Mouse (Mus musculus) intestine, embryonic 15.5 days (tissue): ENCODE measurements around the gene Fhl1. TPM values are rescaled to one million over a fixed set of nuclear protein-coding genes. Genes with fewer than 3 reads are reported as not detected.
A peak's percentile ranks its signal among the peaks of the same experiment; 100 is the strongest.

ENCODE experiments used
- ATAC-seq: fragments of 200-750 bp; cut with Nextera tagmentation; 2 replicates; pipeline ENCODE4 v1.8.0; 2017; ENCODE audit warnings: moderate TSS enrichment, moderate library complexity
- H3K27ac ChIP-seq: fragments of 300-500 bp; sonication (generic); 2 replicates; pipeline ENCODE4 v1.5.1; 2015; ENCODE audit warnings: mild to moderate bottlenecking, inconsistent platforms
- H3K27me3 ChIP-seq: fragments of 300-500 bp; sonication (generic); replicated peaks from 2 replicates; pipeline ENCODE4 v1.6.1; 2015; ENCODE audit warnings: inconsistent platforms
- H3K36me3 ChIP-seq: fragments of 300-500 bp; sonication (generic); 2 replicates; pipeline ENCODE4 v1.6.1; 2015; ENCODE audit warnings: inconsistent platforms
- H3K4me1 ChIP-seq: fragments of 300-500 bp; sonication (generic); replicated peaks from 2 replicates; pipeline ENCODE4 v1.6.1; 2015; ENCODE audit warnings: inconsistent platforms
- H3K4me2 ChIP-seq: fragments of 300-500 bp; sonication (generic); replicated peaks from 2 replicates; pipeline ENCODE4 v1.6.1; 2015; ENCODE audit warnings: mild to moderate bottlenecking, inconsistent platforms
- H3K4me3 ChIP-seq: fragments of 300-500 bp; sonication (generic); replicated peaks from 2 replicates; pipeline ENCODE4 v1.5.1; 2015; ENCODE audit warnings: inconsistent platforms
- H3K9ac ChIP-seq: fragments of 300-500 bp; sonication (generic); 2 replicates; pipeline ENCODE4 v1.6.1; 2015; ENCODE audit warnings: inconsistent platforms
- H3K9me3 ChIP-seq: fragments of 300-500 bp; sonication (generic); 2 replicates; pipeline ENCODE4 v1.6.1; 2016; ENCODE audit warnings: inconsistent platforms
- WGBS: fragments of 180-500 bp; shearing (Covaris S2); methylation state at CpG from one replicate; pipeline ENCODE4 v1.1.7; 2015; 5-methylcytosine and 5-hydroxymethylcytosine counted together
- polyA plus RNA-seq: library from polyadenylated mRNA; unstranded; fragments of >200 nt; fragmentation: Nextera tagmentation; extraction: Ambion mirVana; gene quantifications from 2 replicates; pipeline ENCODE4 v1.2.1, GENCODE M21; 2015

Fhl1 gene
- polyA plus RNA-seq, 1 experiment from 2014 or later = 47.0 TPM

DNA sequence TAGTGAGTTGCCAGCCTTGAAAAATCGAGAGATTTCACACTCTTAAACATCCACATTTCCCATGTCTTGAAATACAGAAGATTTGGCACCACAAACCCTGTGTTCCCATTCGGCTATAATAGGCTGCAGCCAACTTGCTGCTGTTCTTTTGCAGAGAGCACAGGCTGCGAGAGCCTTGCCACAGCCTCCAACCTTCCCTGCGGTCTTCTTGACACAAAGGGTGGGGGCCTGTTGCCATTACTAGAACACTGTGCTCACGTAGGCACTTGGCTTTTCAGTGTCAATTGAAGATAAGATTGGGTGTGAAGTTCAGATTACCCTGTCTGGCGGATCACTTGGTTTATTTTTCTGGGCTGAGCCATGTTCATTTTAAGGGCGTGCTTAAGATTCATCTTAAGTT is 24.8 kb downstream of the Fhl1 start:
- ATAC-seq = peak; percentile 84
- no peak overlapping the region for H3K9ac ChIP-seq
- no peak overlapping the region for H3K4me3 ChIP-seq
- 69% methylated on average over 7 of the region's 7 CpGs for WGBS
- H3K27ac ChIP-seq = no peak overlapping the region
- H3K27me3 ChIP-seq = no peaks in the 10 kb centered on the region
- no peaks in the 10 kb centered on the region for H3K9me3 ChIP-seq
- H3K36me3 ChIP-seq = no peaks in the 10 kb centered on the region
- no peak overlapping the region for H3K4me2 ChIP-seq
- H3K4me1 ChIP-seq = no peaks in the 10 kb centered on the region

DNA sequence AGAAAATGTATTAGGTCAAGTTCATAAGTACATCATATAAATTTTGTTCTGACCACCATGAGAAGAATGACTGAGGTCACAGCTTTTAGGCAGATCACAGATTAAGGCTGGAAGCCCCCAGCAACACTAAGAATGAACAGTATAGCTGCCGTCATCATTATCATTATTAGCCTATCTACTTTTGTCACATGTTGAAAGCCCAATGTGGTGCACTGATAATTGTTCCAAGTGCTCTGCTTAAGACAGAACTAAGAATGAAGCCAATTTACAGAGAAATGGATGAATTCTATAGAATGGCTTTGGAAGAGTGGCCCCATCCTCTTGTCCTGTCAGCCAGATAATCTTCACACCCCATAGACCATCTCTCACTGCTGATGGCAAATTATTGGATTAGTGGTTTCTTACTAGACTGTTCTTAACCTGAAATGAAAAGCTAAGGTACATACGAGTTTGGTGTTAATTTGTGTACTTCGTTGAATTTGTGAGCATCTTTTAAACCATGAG is 28.7 kb downstream of the Fhl1 start:
- Histone ChIP-seq H3K27me3 (no peaks in the 10 kb centered on the region), H3K27ac (no peak overlapping the region), H3K4me1 (no peaks in the 10 kb centered on the region), H3K9ac (no peak overlapping the region), H3K36me3 (no peaks in the 10 kb centered on the region), H3K9me3 (no peaks in the 10 kb centered on the region), H3K4me2 (no peak overlapping the region), H3K4me3 (no peak overlapping the region)
- no peak for ATAC-seq
- 89% methylated on average over 3 of the region's 3 CpGs for WGBS

DNA sequence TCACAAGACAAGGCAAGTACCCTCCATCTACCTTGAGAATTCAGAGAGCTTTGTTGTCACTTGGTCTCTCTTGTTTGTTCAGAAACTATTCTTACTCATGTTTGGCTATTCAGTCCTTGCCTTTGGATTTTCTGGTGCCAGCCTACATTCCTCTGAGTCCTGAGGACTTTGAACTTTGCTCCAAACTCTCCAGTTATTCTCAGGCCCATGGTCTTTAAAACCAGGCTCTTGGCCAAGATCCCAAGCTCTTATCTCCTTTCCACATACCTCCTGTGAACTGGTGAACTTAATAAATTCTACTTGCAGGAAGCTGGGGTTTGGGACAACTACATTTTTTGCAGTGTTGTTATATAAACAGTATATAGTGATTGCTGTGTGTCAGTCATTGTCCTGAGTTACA is 38.3 kb downstream of the Fhl1 start:
- no peak overlapping the region for H3K27ac ChIP-seq
- H3K27me3 ChIP-seq = no peaks in the 10 kb centered on the region
- H3K4me1 ChIP-seq = no peaks in the 10 kb centered on the region
- H3K36me3 ChIP-seq = no peaks in the 10 kb centered on the region
- peak; percentile 83 for ATAC-seq
- no peaks in the 10 kb centered on the region for H3K9me3 ChIP-seq
- no peak overlapping the region for H3K4me2 ChIP-seq
- H3K4me3 ChIP-seq = no peak overlapping the region
- H3K9ac ChIP-seq = no peak overlapping the region

GRCm38 (mm10) chrX:56771751-56772150 is 40.2 kb downstream of the Fhl1 start:
- Histone ChIP-seq H3K4me3 (no peak overlapping the region), H3K9ac (no peak overlapping the region), H3K9me3 (no peaks in the 10 kb centered on the region), H3K27ac (no peak overlapping the region), H3K36me3 (no peaks in the 10 kb centered on the region), H3K4me2 (no peak overlapping the region), H3K27me3 (no peaks in the 10 kb centered on the region), H3K4me1 (no peaks in the 10 kb centered on the region)
- ATAC-seq = no peak
- WGBS = 56% methylated on average over 1 of the region's 1 CpGs

GRCm38 (mm10) chrX:56773329-56773728 is 41.7 kb downstream of the Fhl1 start:
- no peaks in the 10 kb centered on the region for H3K9me3 ChIP-seq
- H3K4me1 ChIP-seq = no peaks in the 10 kb centered on the region
- no peak overlapping the region for H3K27ac ChIP-seq
- H3K27me3 ChIP-seq = no peaks in the 10 kb centered on the region
- no peak for ATAC-seq
- 87% methylated on average over 4 of the region's 4 CpGs for WGBS
- H3K9ac ChIP-seq = no peak overlapping the region
- H3K36me3 ChIP-seq = no peaks in the 10 kb centered on the region
- H3K4me3 ChIP-seq = no peak overlapping the region
- H3K4me2 ChIP-seq = no peak overlapping the region

GRCm38 (mm10) chrX:56786281-56787061 is 54.9 kb downstream of the Fhl1 start:
- Histone ChIP-seq H3K27ac (no peak overlapping the region), H3K4me2 (no peak overlapping the region), H3K4me3 (no peak overlapping the region), H3K4me1 (no peaks in the 10 kb centered on the region), H3K9me3 (no peaks in the 10 kb centered on the region), H3K36me3 (no peaks in the 10 kb centered on the region), H3K27me3 (no peaks in the 10 kb centered on the region), H3K9ac (no peak overlapping the region)
- ATAC-seq = peak; percentile 84
- WGBS = 64% methylated on average over 6 of the region's 6 CpGs

- Histone ChIP-seq H3K4me3 (no peak overlapping the region), H3K4me1 (no peaks in the 10 kb centered on the region), H3K27ac (no peak overlapping the region), H3K36me3 (no peaks in the 10 kb centered on the region), H3K4me2 (no peak overlapping the region), H3K27me3 (no peaks in the 10 kb centered on the region), H3K9me3 (no peaks in the 10 kb centered on the region), H3K9ac (no peak overlapping the region)
- WGBS = 92% methylated on average over 3 of the region's 3 CpGs
- no peak for ATAC-seq
Measured at GRCm38 (mm10) chrX:56787486-56787885, 55.9 kb downstream of the Fhl1 start.

GRCm38 (mm10) chrX:56790591-56790990 is 59.0 kb downstream of the Fhl1 start:
- Histone ChIP-seq H3K4me2 (no peak overlapping the region), H3K36me3 (no peaks in the 10 kb centered on the region), H3K4me3 (no peak overlapping the region), H3K9ac (no peak overlapping the region), H3K27me3 (no peaks in the 10 kb centered on the region), H3K27ac (no peak overlapping the region), H3K4me1 (no peaks in the 10 kb centered on the region), H3K9me3 (no peaks in the 10 kb centered on the region)
- WGBS = 83% methylated on average over 4 of the region's 4 CpGs
- ATAC-seq = peak; percentile 27; the same call in 1 of the 2 replicates

DNA sequence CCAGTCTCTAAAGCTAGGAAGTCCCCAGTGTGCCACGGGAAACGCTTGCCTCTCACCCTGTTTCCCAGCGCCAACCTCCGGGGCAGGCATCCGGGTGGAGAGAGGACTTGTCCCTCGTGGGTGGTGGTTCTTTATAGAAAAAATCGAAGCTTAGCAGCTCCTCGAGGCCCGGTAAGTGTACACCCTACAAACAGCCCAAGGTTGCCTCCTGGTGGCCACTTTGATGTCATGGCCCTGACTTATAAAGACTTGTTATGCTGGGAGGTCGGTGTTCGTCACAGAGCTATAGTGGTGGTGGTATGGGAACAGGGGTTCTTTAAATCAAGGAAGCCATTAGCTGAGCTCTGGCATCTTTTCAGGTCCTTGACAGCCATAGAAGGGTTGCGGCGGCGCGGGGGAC is 59.7 kb downstream of the Fhl1 start:
- Histone ChIP-seq H3K4me2 (no peak overlapping the region), H3K9me3 (no peaks in the 10 kb centered on the region), H3K27me3 (no peaks in the 10 kb centered on the region), H3K9ac (no peak overlapping the region), H3K36me3 (no peaks in the 10 kb centered on the region), H3K4me1 (no peaks in the 10 kb centered on the region), H3K4me3 (no peak overlapping the region), H3K27ac (no peak overlapping the region)
- peak; percentile 67 for ATAC-seq
- 57% methylated on average over 15 of the region's 15 CpGs for WGBS

DNA sequence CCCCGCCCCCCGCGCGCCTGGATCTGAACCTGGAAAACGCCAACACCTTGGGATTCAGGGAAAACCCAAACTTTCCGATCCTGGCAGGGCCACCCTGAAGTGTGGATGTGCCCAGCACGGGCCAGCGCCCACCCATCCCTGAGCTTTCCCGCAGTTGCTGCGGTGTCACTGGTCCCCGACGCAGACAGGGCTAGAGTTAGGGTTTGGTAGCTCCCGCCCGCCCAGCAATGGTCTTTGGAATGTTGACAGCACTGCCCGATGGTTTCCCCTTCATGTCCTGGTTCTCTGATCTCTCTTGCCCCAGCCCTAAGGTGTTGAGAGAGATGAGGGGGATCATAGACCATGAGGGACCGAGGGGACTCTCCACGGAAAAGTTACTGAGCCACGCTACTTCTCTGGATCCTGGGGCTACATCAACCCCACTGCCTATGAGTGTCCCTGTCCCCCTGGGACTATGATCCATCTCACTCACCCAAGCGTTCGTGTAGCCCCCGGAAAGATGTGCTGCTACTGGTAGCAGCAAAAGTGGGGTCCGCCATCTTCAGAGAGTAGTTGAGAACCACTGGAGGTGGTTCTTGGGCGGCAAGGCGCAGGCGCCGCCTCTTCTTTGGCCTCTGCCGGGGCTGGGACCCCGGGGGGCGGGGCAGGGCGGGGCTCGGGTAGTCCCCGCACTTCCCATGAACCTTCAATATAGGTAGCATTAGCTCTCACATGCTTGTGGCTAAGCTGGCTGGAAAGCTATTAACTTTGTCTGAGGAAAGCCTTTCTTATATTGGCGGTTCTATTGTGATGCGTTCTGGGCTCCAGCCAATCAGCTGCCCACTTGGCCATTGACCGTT is 90.4 kb downstream of the Fhl1 start, which contains the start of gene Map7d3:
Gene Map7d3, minus strand, starts transcription at position 562 of the 839 bp plus-strand sequence.
- Histone ChIP-seq H3K36me3 (no peaks in the 10 kb centered on the region), H3K9ac (no peak within 1 kb of the TSS; the same call in 1 of the 2 replicates), H3K9me3 (no peaks in the 10 kb centered on the region), H3K27ac (no peak within 1 kb of the TSS), H3K4me3 (peak within 1 kb of the TSS; percentile 45), H3K4me1 (no peaks in the 10 kb centered on the region), H3K27me3 (no peaks in the 10 kb centered on the region), H3K4me2 (peak within 1 kb of the TSS; percentile 71)
- 23% methylated on average over 35 of the region's 35 CpGs for WGBS
- peak; percentile 61; the same call in 1 of the 2 replicates for ATAC-seq

DNA sequence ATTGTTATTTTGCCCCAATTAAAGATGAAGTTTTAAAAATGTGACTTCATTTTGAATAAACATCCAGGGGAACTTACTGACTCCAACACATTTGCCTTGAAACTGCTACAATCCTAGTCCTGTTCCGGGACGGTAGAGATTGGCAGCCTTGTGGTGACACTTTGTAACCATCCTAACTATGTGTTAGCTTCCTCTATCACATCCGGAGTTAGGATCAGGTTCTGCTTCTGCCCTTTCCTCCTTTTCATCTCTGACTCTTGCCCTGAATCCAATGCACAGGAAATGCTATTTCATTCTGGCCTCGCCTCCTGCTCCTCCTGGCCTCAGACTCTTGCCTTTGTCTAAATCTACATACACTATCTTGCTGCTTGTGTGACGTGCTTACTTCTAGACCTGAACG is 95.9 kb downstream of the Fhl1 start:
- no peak for ATAC-seq

GRCm38 (mm10) chrX:56835842-56836241 is 104.3 kb downstream of the Fhl1 start:
- WGBS = 83% methylated on average over 6 of the region's 6 CpGs
- Histone ChIP-seq H3K4me2 (no peak overlapping the region), H3K4me3 (no peak overlapping the region), H3K36me3 (no peaks in the 10 kb centered on the region), H3K9ac (no peak overlapping the region), H3K9me3 (no peaks in the 10 kb centered on the region), H3K4me1 (no peaks in the 10 kb centered on the region), H3K27me3 (no peaks in the 10 kb centered on the region), H3K27ac (no peak overlapping the region)
- no peak for ATAC-seq

More for the DNA sequence above, 95.9 kb downstream of the Fhl1 start:
- H3K4me3 ChIP-seq = no peak overlapping the region
- H3K9me3 ChIP-seq = no peaks in the 10 kb centered on the region
- no peak overlapping the region for H3K27ac ChIP-seq
- 72% methylated on average over 6 of the region's 6 CpGs for WGBS
- no peak overlapping the region for H3K4me2 ChIP-seq
- no peak overlapping the region for H3K9ac ChIP-seq
- no peaks in the 10 kb centered on the region for H3K36me3 ChIP-seq
- no peaks in the 10 kb centered on the region for H3K4me1 ChIP-seq
- H3K27me3 ChIP-seq = no peaks in the 10 kb centered on the region
